Mouse (Mus musculus) natural killer cell, adult 2 months (primary cell): Measurements from ENCODE around the gene Runx2.

Source experiments
- DNase-seq, 2 experiments: peaks; one replicate each; pipeline ENCODE4 v3.0.0; 2022; ENCODE audit warnings: low spot score in 2 of 2

The Runx2 gene

GRCm38 (mm10) chr17:44663208-44663607, 151.4 kb downstream of the Runx2 start:
- no peak for DNase-seq

- no peak for DNase-seq
Observed at GRCm38 (mm10) chr17:44662080-44662706, 152.4 kb downstream of the Runx2 start.

GRCm38 (mm10) chr17:44660121-44660806, 154.3 kb downstream of the Runx2 start:
- no peak for DNase-seq

GRCm38 (mm10) chr17:44654503-44654902, 160.1 kb downstream of the Runx2 start:
- DNase-seq: peak; percentile 55 to 61

GRCm38 (mm10) chr17:44653081-44653480, 161.5 kb downstream of the Runx2 start:
- no peak for DNase-seq

- no peak for DNase-seq
Observed at GRCm38 (mm10) chr17:44652054-44652453, 162.5 kb downstream of the Runx2 start.

- DNase-seq: no peak
Observed at GRCm38 (mm10) chr17:44651613-44652012, 163.0 kb downstream of the Runx2 start.

- no peak for DNase-seq
Observed at GRCm38 (mm10) chr17:44650431-44650830, 164.2 kb downstream of the Runx2 start.

GRCm38 (mm10) chr17:44649056-44649455, 165.5 kb downstream of the Runx2 start:
- DNase-seq: no peak

- no peak for DNase-seq
Observed at GRCm38 (mm10) chr17:44647916-44648315, 166.7 kb downstream of the Runx2 start.

GRCm38 (mm10) chr17:44645146-44645545, 169.5 kb downstream of the Runx2 start:
- no peak for DNase-seq

GRCm38 (mm10) chr17:44643260-44643659, 171.3 kb downstream of the Runx2 start:
- no peak for DNase-seq

GRCm38 (mm10) chr17:44642126-44642525, 172.5 kb downstream of the Runx2 start:
- no peak for DNase-seq

GRCm38 (mm10) chr17:44640910-44641309, 173.7 kb downstream of the Runx2 start:
- no peak for DNase-seq

- DNase-seq: no peak
Observed at GRCm38 (mm10) chr17:44639446-44639845, 175.2 kb downstream of the Runx2 start.

GRCm38 (mm10) chr17:44637181-44637880, 177.3 kb downstream of the Runx2 start:
- no peak for DNase-seq

- no peak for DNase-seq
Observed at GRCm38 (mm10) chr17:44634486-44634885, 180.1 kb downstream of the Runx2 start.

- no peak for DNase-seq
Observed at GRCm38 (mm10) chr17:44633607-44634415, 180.8 kb downstream of the Runx2 start.

- DNase-seq: no peak
Observed at GRCm38 (mm10) chr17:44632941-44633340, 181.7 kb downstream of the Runx2 start.

GRCm38 (mm10) chr17:44632292-44632691, 182.3 kb downstream of the Runx2 start:
- DNase-seq: no peak

GRCm38 (mm10) chr17:44631577-44631976, 183.0 kb downstream of the Runx2 start:
- no peak for DNase-seq

GRCm38 (mm10) chr17:44627317-44627716, 187.3 kb downstream of the Runx2 start:
- no peak for DNase-seq
